In genomic region chr17:4116476-4116875, GRCm38 (mm10) we compare ENCODE assay signal across 27 mouse cellular contexts.
"Had no signal": no experiment of that assay in that cellular context is flagged by ENCODE, and none has a peak within 500 bp of the region (broad histone marks: within the 10 kb centered on the region; RNA-seq: fewer than 3 reads in every experiment).

No protein-coding gene starts in this region.

- DNase-seq: gastrocnemius, adult 2 months; gastrocnemius, postnatal 10 days; gastrocnemius, postnatal 25 days; heart, adult 18-20 months; heart, postnatal 10 days; heart, postnatal 4 days; kidney, adult 18-20 months; kidney, adult 8-10 months; kidney, postnatal 10 days; kidney, postnatal 25 days; kidney, postnatal 4 days; liver; liver, embryonic 13.5 days had no signal

- H3K4me1 ChIP-seq: heart, embryonic 10.5 days; heart, embryonic 12.5 days; hindbrain, embryonic 10.5 days; hindbrain, embryonic 12.5 days; intestine, embryonic 15.5 days; limb, embryonic 10.5 days; limb, embryonic 12.5 days; liver, embryonic 13.5 days had no signal

- H3K9ac ChIP-seq: heart, embryonic 12.5 days; hindbrain, embryonic 12.5 days; hindbrain, embryonic 14.5 days; intestine, embryonic 15.5 days; limb, embryonic 12.5 days; liver, embryonic 13.5 days had no signal

- H3K9me3 ChIP-seq: heart, embryonic 10.5 days; heart, embryonic 12.5 days; hindbrain, embryonic 10.5 days; hindbrain, embryonic 12.5 days; intestine, embryonic 15.5 days; limb, embryonic 10.5 days; liver, embryonic 13.5 days had no signal

- H3K27me3 ChIP-seq: heart, embryonic 12.5 days; hindbrain, embryonic 12.5 days; intestine, embryonic 15.5 days; limb, embryonic 12.5 days; liver, embryonic 13.5 days had no signal

- ATAC-seq: hindbrain, embryonic 16.5 days; inflammation-experienced regulatory T-cells, adult 6 months; intestine, embryonic 15.5 days; intestine, postnatal 0 days had no signal

- H3K4me2 ChIP-seq: heart, embryonic 12.5 days; hindbrain, embryonic 12.5 days; hindbrain, embryonic 14.5 days; intestine, embryonic 15.5 days; limb, embryonic 12.5 days; liver, embryonic 11.5 days; liver, embryonic 13.5 days had no signal

- H3K4me3 ChIP-seq: gastrocnemius, adult 2 months; heart, embryonic 10.5 days; heart, embryonic 12.5 days; hindbrain, embryonic 10.5 days; hindbrain, embryonic 12.5 days; intestine, embryonic 15.5 days; layer of hippocampus, adult 2 months; left cerebral cortex, adult 2 months; limb, embryonic 10.5 days; limb, embryonic 12.5 days; liver, embryonic 13.5 days had no signal

- H3K27ac ChIP-seq: gastrocnemius, adult 2 months; heart, embryonic 10.5 days; hindbrain, embryonic 10.5 days; hindbrain, embryonic 12.5 days; hindbrain, embryonic 14.5 days; intestine, embryonic 15.5 days; layer of hippocampus, adult 2 months; left cerebral cortex, adult 2 months; limb, embryonic 10.5 days; limb, embryonic 12.5 days; liver, embryonic 13.5 days had no signal

- H3K36me3 ChIP-seq: heart, embryonic 10.5 days; heart, embryonic 12.5 days; hindbrain, embryonic 10.5 days; hindbrain, embryonic 12.5 days; intestine, embryonic 15.5 days; limb, embryonic 10.5 days; limb, embryonic 12.5 days; liver, embryonic 13.5 days had no signal
